Mouse (Mus musculus) CH12.LX (cell line): ENCODE data around the gene Ppp1r37. TPM values are rescaled to one million over a fixed set of nuclear protein-coding genes. Genes with fewer than 3 reads are reported as not detected.

Experiments used
- DNase-seq: peaks from one replicate; pipeline ENCODE4 v3.0.0-alpha.2; 2013; ENCODE audit errors: extremely low read depth
- H3K27ac ChIP-seq: 2 replicates; pipeline ENCODE4 v1.5.1; 2012; ENCODE audit warnings: low read depth, mild to moderate bottlenecking, control low read depth, moderate library complexity; ENCODE audit not compliant: insufficient read depth
- H3K27me3 ChIP-seq: replicated peaks from 2 replicates; pipeline ENCODE3; 2012; ENCODE audit warnings: inconsistent platforms
- H3K36me3 ChIP-seq, 2 experiments: replicated peaks in 1 of 2; 2 replicates each; pipeline versions ENCODE3 to v1.6.1; 2012; ENCODE audit warnings: inconsistent platforms in 1 of 2, low read length in 1 of 2, mild to moderate bottlenecking in 1 of 2, mixed read lengths in 1 of 2, moderate library complexity in 1 of 2; ENCODE audit not compliant: control insufficient read depth in 1 of 2, insufficient read depth in 1 of 2
- H3K4me1 ChIP-seq, 2 experiments: 2 replicates each; pipeline ENCODE4 v1.6.1; 2012; ENCODE audit warnings: inconsistent platforms in 1 of 2, moderate library complexity in 1 of 2; ENCODE audit not compliant: insufficient read depth in 2 of 2, control insufficient read depth in 1 of 2
- H3K4me2 ChIP-seq: 2 replicates; pipeline ENCODE4 v1.6.1; 2012; ENCODE audit warnings: low read depth, mild to moderate bottlenecking, control low read depth; ENCODE audit not compliant: poor library complexity, insufficient read depth, severe bottlenecking
- H3K4me3 ChIP-seq, 3 experiments: fragments of 150-350 bp in 1 of 3; sonication (generic) in 1 of 3; replicated peaks in 1 of 3; 2 replicates each; pipeline versions ENCODE3 to v1.5.1; 2011 to 2012; ENCODE audit warnings: low read depth in 2 of 3, low read length in 2 of 3, mild to moderate bottlenecking in 2 of 3, moderate library complexity in 2 of 3, control low read depth in 1 of 3, improper control_type of control experiment in 1 of 3, inconsistent platforms in 1 of 3, mixed read lengths in 1 of 3; ENCODE audit not compliant: poor library complexity in 1 of 3
- H3K79me2 ChIP-seq: replicated peaks from 2 replicates; pipeline ENCODE4 v1.6.1; 2012; ENCODE audit warnings: mild to moderate bottlenecking, moderate library complexity; ENCODE audit not compliant: control insufficient read depth, poor library complexity, insufficient read depth, severe bottlenecking; ENCODE audit errors: extremely low read depth
- H3K9ac ChIP-seq: 2 replicates; pipeline ENCODE4 v1.6.1; 2012; ENCODE audit warnings: low read depth, mild to moderate bottlenecking, control low read depth, moderate library complexity; ENCODE audit not compliant: insufficient read depth
- H3K9me3 ChIP-seq: replicated peaks from 2 replicates; pipeline ENCODE3; 2012; ENCODE audit warnings: low read length, inconsistent platforms, mixed read lengths
- CHD2 ChIP-seq: IDR thresholded peaks from 2 replicates; pipeline ENCODE4 v1.6.1; 2011; ENCODE audit warnings: low read length, improper control_type of control experiment
- CTCF ChIP-seq, 2 experiments: IDR thresholded peaks in 1 of 2; conservative IDR thresholded peaks in 1 of 2; 2 replicates each; pipeline ENCODE4 v1.5.1; 2011 to 2012; ENCODE audit warnings: low read depth in 2 of 2, low read length in 2 of 2, improper control_type of control experiment in 1 of 2, inconsistent platforms in 1 of 2, mild to moderate bottlenecking in 1 of 2, moderate library complexity in 1 of 2
- ETS1 ChIP-seq: conservative IDR thresholded peaks from 2 replicates; pipeline ENCODE4 v1.6.1; 2012; ENCODE audit warnings: low read depth, mild to moderate bottlenecking, inconsistent platforms, low read length, improper control_type of control experiment, moderate library complexity
- JUN ChIP-seq: IDR thresholded peaks from 2 replicates; pipeline ENCODE4 v1.6.1; 2011; ENCODE audit warnings: low read depth, mild to moderate bottlenecking, low read length, improper control_type of control experiment, moderate library complexity; ENCODE audit not compliant: insufficient read depth
- JUND ChIP-seq: conservative IDR thresholded peaks from 2 replicates; pipeline ENCODE4 v1.6.1; 2011; ENCODE audit warnings: low read depth, low read length, improper control_type of control experiment
- KAT2A ChIP-seq: IDR thresholded peaks from 2 replicates; pipeline ENCODE4 v1.6.1; 2012; ENCODE audit warnings: low read length, improper control_type of control experiment, inconsistent platforms; ENCODE audit not compliant: insufficient replicate concordance
- MAFK ChIP-seq: IDR thresholded peaks from 2 replicates; pipeline ENCODE4 v1.6.1; 2011; ENCODE audit warnings: low read length, improper control_type of control experiment; ENCODE audit not compliant: insufficient replicate concordance
- MAX ChIP-seq: IDR thresholded peaks from 2 replicates; pipeline ENCODE4 v1.6.1; 2011; ENCODE audit warnings: low read length, improper control_type of control experiment
- MAZ ChIP-seq: IDR thresholded peaks from 2 replicates; pipeline ENCODE4 v1.6.1; 2012; ENCODE audit warnings: low read depth, mild to moderate bottlenecking, inconsistent platforms, low read length, improper control_type of control experiment, moderate library complexity
- NELFE ChIP-seq: IDR thresholded peaks from 2 replicates; pipeline ENCODE4 v1.6.1; 2011; ENCODE audit warnings: low read depth, low read length, improper control_type of control experiment
- POLR2A ChIP-seq: IDR thresholded peaks from 2 replicates; pipeline ENCODE4 v1.6.1; 2011; ENCODE audit warnings: low read depth, mild to moderate bottlenecking, improper control_type of control experiment, low read length
- RAD21 ChIP-seq: IDR thresholded peaks from 2 replicates; pipeline ENCODE4 v1.6.1; 2011; ENCODE audit warnings: low read depth, mild to moderate bottlenecking, low read length, improper control_type of control experiment, moderate library complexity
- RCOR1 ChIP-seq: conservative IDR thresholded peaks from 2 replicates; pipeline ENCODE4 v1.6.1; 2012; ENCODE audit warnings: low read depth, mild to moderate bottlenecking, inconsistent platforms, low read length, improper control_type of control experiment
- SMC3 ChIP-seq: IDR thresholded peaks from 2 replicates; pipeline ENCODE4 v1.6.1; 2011; ENCODE audit warnings: low read depth, low read length, improper control_type of control experiment
- USF2 ChIP-seq: conservative IDR thresholded peaks from 2 replicates; pipeline ENCODE4 v1.6.1; 2011; ENCODE audit warnings: low read depth, low read length, improper control_type of control experiment
- ZKSCAN1 ChIP-seq: IDR thresholded peaks from 2 replicates; pipeline ENCODE4 v1.6.1; 2012; ENCODE audit warnings: low read depth, inconsistent platforms, low read length, improper control_type of control experiment, borderline replicate concordance
- dilution Hi-C: fragments of 300-500 bp; cut with MboI; formaldehyde crosslinking; loops from 2 replicates; pipeline ENCODE4 v1.14.3; 2020; ENCODE audit warnings: low sequenced_read_pairs; ENCODE audit not compliant: extremely low pct_unique_long_range_greater_than_20kb, extremely low pct_ligation_motif_present
- in situ Hi-C: fragments of 300-500 bp; cut with MboI; formaldehyde crosslinking; loops from 3 replicates; pipeline ENCODE4 v1.14.3; 2019; ENCODE audit warnings: low sequenced_read_pairs, low pct_ligation_motif_present, low pct_unique_long_range_greater_than_20kb, mixed read lengths
- polyA plus RNA-seq: library from polyadenylated mRNA; unstranded; fragments of >175 nt; gene quantifications from 2 replicates; pipeline ENCODE4 v1.2.1, GENCODE M21; 2012; ENCODE audit warnings: low read depth; ENCODE audit not compliant: insufficient read length
- total RNA-seq, 2 experiments: library from RNA; depleted of rRNA; stranded (reverse); fragments of 300-350 nt in 1 of 2; fragments of >200 nt in 1 of 2; gene quantifications; 2 replicates each; pipeline ENCODE4 v1.2.3; 2012 to 2014

Ppp1r37 gene
- total and polyA plus RNA-seq, 3 experiments, result 7.3 to 15.7 (median 13.8) TPM

DNA sequence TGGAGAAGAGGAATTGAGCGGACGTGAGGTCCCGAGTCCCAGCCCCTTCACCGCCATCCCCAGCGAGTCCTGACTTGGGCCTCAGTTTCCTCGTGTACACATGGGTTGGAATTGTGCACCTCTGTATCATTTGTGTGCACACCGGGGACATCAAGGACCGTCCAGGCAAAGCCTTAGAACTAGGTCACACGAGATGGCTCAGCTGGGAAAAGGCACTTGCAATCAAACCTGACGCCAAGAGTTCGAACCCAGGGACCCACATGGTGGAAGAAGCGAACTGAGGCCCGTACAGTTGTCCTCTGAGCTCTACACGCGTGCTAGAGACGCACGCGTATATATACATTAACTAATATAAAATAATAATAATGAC is 55.3 kb downstream of the Ppp1r37 start:
- no peak for DNase-seq
- dilution Hi-C loops, result no loop called here
- in situ Hi-C loops, result loop anchor here (5.0 to 10.0 kb wide), 3 partner anchors 35 to 367 kb away; partner anchors contain the start of genes Gemin7 and Zfp296

GRCm38 (mm10) chr7:19506969-19507611 is 55.8 kb downstream of the Ppp1r37 start:
- Histone ChIP-seq H3K79me2 (peaks cover 14% of the 10 kb centered on the region), H3K4me3 (peak overlapping the region in 1 of 3 experiments; percentile 90), H3K27me3 (no peaks in the 10 kb centered on the region), H3K27ac (no peak overlapping the region), H3K9ac (no peak overlapping the region), H3K4me1 (peaks cover 11 to 28% of the 10 kb centered on the region in 2 experiments)
- dilution Hi-C loops (no loop called here), in situ Hi-C loops (loop anchor here (5.0 to 10.0 kb wide), 3 partner anchors 35 to 368 kb away; partner anchors contain the start of genes Gemin7 and Zfp296)
- TF ChIP-seq MAX (no peak), SMC3 (no peak), MAFK (no peak), NELFE (no peak), JUND (no peak)
- TF ChIP-seq, all 38 proteins: peak for 0
- DNase-seq, result no peak
- Histone ChIP-seq H3K9me3 (peaks cover 2% of the 10 kb centered on the region), H3K4me2 (no peak overlapping the region), H3K36me3 (peaks cover 0 to 21% of the 10 kb centered on the region in 2 experiments)

More for the DNA sequence above, 55.3 kb downstream of the Ppp1r37 start:
- Histone ChIP-seq H3K36me3 (peaks cover 0 to 21% of the 10 kb centered on the region in 2 experiments), H3K9ac (peak overlapping the region; percentile 79), H3K27ac (no peak overlapping the region), H3K4me2 (peak overlapping the region; percentile 67), H3K4me1 (peaks cover 15 to 32% of the 10 kb centered on the region in 2 experiments), H3K79me2 (peaks cover 14% of the 10 kb centered on the region), H3K9me3 (peaks cover 2% of the 10 kb centered on the region), H3K27me3 (no peaks in the 10 kb centered on the region), H3K4me3 (peak overlapping the region; percentile 90 to 98 (median 91))
- TF ChIP-seq CHD2 (no peak), SMC3 (no peak), CTCF (conservative IDR thresholded peaks at IDR 0.05 in 1 of 2, IDR thresholded peaks at IDR 0.05 in 1 of 2; ENCODE audit: low read depth in 2 of 2, low read length in 2 of 2) (no peak), NELFE (no peak), POLR2A (no peak), MAZ (no peak), JUN (no peak), JUND (no peak), RCOR1 (no peak)

DNA sequence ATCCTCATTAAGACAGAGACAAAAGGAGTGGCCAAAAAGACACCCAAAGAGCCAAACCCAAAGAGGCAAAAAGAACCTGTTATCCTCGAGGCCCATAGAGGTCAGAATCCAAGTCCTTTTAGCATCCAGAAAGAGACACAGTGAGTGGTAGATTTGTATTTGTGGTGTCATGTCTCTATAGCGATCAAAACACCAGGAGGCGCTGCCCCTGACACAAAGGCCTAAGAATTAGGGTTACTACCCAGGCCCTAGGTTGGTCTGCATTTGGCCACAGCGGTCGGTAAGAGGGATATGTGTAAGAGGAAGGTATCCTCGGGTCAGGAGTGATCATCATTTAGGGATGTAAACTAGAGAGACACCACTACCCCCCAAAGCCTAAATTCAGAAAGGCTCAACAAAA is 56.5 kb downstream of the Ppp1r37 start:
- Histone ChIP-seq H3K27me3 (no peaks in the 10 kb centered on the region), H3K9ac (no peak overlapping the region), H3K4me2 (no peak overlapping the region), H3K4me1 (peaks cover 11 to 21% of the 10 kb centered on the region in 2 experiments), H3K4me3 (no peak overlapping the region), H3K9me3 (peaks cover 2% of the 10 kb centered on the region), H3K36me3 (peaks cover 0 to 20% of the 10 kb centered on the region in 2 experiments), H3K79me2 (peaks cover 14% of the 10 kb centered on the region), H3K27ac (no peak overlapping the region)
- in situ Hi-C loops, result loop anchor here (5.0 to 10.0 kb wide), 3 partner anchors 36 to 368 kb away; partner anchors contain the start of genes Gemin7 and Zfp296
- TF ChIP-seq RAD21 (no peak), JUND (no peak), ETS1 (no peak), KAT2A (no peak), USF2 (no peak), ZKSCAN1 (no peak), SMC3 (peak; percentile 27), CTCF (conservative IDR thresholded peaks at IDR 0.05 in 1 of 2, IDR thresholded peaks at IDR 0.05 in 1 of 2; ENCODE audit: low read depth in 2 of 2, low read length in 2 of 2) (peak in 1 of 2 experiments; percentile 38; a peak in 2 of 4 replicates)
- DNase-seq, result peak; percentile 29
- dilution Hi-C loops, result no loop called here
